Mouse (Mus musculus): ENCODE data around the gene Nup62. TPM values are rescaled to one million over a fixed set of nuclear protein-coding genes. Genes with fewer than 3 reads are reported as not detected.

The Nup62 gene
- polyA plus RNA-seq, 1 experiment from 2014 or later = 74.7 TPM

GRCm38 (mm10) chr7:44851625-44852234 is 35.8 kb downstream of the Nup62 start:
- H3K27me3 ChIP-seq (replicated peaks) = no peaks in the 10 kb centered on the region
- 91% methylated on average over 12 of the region's 12 CpGs for WGBS
- H3K4me2 ChIP-seq (replicated peaks) = peak overlapping the region; percentile 88; the same call in 1 of the 2 replicates
- no peaks in the 10 kb centered on the region for H3K9me3 ChIP-seq
- peaks cover 12% of the 10 kb centered on the region; the same call in 1 of the 2 replicates for H3K36me3 ChIP-seq
- no peak overlapping the region for H3K9ac ChIP-seq
- no peak for ATAC-seq (ENCODE audit: low FRiP score, low read depth)
- H3K4me3 ChIP-seq = no peak overlapping the region
- H3K27ac ChIP-seq = no peak overlapping the region
- peaks cover 64% of the 10 kb centered on the region for H3K4me1 ChIP-seq

GRCm38 (mm10) chr7:44852259-44853027 is 36.6 kb downstream of the Nup62 start:
- WGBS = 92% methylated on average over 36 of the region's 36 CpGs
- Histone ChIP-seq H3K4me2 (replicated peaks) (no peak overlapping the region; the same call in 1 of the 2 replicates), H3K4me1 (peaks cover 62% of the 10 kb centered on the region)

GRCm38 (mm10) chr7:44853065-44853464 is 37.2 kb downstream of the Nup62 start:
- H3K36me3 ChIP-seq = peaks cover 9% of the 10 kb centered on the region; the same call in 1 of the 2 replicates
- H3K9me3 ChIP-seq = no peaks in the 10 kb centered on the region
- no peaks in the 10 kb centered on the region for H3K27me3 ChIP-seq (replicated peaks)
- no peak overlapping the region for H3K9ac ChIP-seq
- no peak for ATAC-seq (ENCODE audit: low FRiP score, low read depth)
- whole genome bisulfite sequencing = 91% methylated on average over 2 of the region's 2 CpGs
- peaks cover 61% of the 10 kb centered on the region for H3K4me1 ChIP-seq
- peak overlapping the region; percentile 87; the same call in 1 of the 2 replicates for H3K4me2 ChIP-seq (replicated peaks)
- H3K27ac ChIP-seq = no peak overlapping the region
- no peak overlapping the region for H3K4me3 ChIP-seq

More at GRCm38 (mm10) chr7:44852259-44853027, 36.6 kb downstream of the Nup62 start:
- no peak overlapping the region for H3K27ac ChIP-seq
- no peak overlapping the region for H3K4me3 ChIP-seq
- no peaks in the 10 kb centered on the region for H3K27me3 ChIP-seq (replicated peaks)
- no peaks in the 10 kb centered on the region for H3K9me3 ChIP-seq
- H3K36me3 ChIP-seq = peaks cover 9% of the 10 kb centered on the region; the same call in 1 of the 2 replicates
- no peak overlapping the region for H3K9ac ChIP-seq
- ATAC-seq (ENCODE audit: low FRiP score, low read depth) = no peak

GRCm38 (mm10) chr7:44853596-44854355 is 37.9 kb downstream of the Nup62 start:
- Histone ChIP-seq H3K36me3 (peaks cover 9% of the 10 kb centered on the region; the same call in 1 of the 2 replicates), H3K9ac (peak overlapping the region; percentile 72), H3K4me2 (replicated peaks) (peak overlapping the region; percentile 87), H3K4me1 (peaks cover 61% of the 10 kb centered on the region), H3K27me3 (replicated peaks) (no peaks in the 10 kb centered on the region), H3K27ac (peak overlapping the region; percentile 80), H3K9me3 (no peaks in the 10 kb centered on the region), H3K4me3 (peak overlapping the region; percentile 47)
- WGBS = 32% methylated on average over 26 of the region's 26 CpGs
- no peak for ATAC-seq (ENCODE audit: low FRiP score, low read depth)

DNA sequence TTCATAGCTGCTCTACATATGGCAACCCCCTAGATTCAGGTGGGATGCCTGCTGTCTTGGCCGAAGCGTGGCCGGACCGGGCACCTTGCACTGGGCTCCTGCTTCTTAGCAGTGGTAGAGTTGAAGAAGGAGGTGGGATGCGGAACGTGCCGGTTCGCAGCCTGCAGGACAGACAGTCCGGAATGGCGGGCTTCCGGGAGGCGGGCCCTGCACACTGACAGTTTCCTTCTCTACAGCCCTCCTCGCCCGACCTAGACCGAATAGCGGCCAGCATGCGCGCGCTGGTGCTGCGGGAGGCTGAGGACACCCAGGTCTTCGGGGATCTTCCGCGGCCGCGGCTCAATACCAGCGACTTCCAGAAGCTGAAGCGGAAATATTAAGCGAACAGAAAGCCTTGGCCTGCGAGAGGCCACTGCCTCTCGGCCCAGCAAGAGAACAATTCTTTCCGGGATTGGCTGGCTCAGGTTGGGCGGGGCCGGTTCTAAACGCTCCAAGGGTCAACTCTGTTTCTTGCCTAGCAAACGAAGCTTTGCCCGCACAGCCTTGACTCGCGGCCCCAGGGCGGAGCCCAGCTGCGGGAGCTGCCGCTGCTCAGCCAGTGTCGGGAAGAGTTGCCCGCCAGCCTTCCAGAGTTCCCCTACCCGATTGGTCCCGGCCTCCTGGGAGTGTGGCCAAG is 38.6 kb downstream of the Nup62 start:
- ATAC-seq (ENCODE audit: low FRiP score, low read depth) = peak; percentile 4; the same call in 1 of the 2 replicates
- Histone ChIP-seq H3K27me3 (replicated peaks) (no peaks in the 10 kb centered on the region), H3K4me2 (replicated peaks) (peak overlapping the region; percentile 87), H3K36me3 (peaks cover 10% of the 10 kb centered on the region; the same call in 1 of the 2 replicates), H3K9ac (peak overlapping the region; percentile 72), H3K9me3 (no peaks in the 10 kb centered on the region), H3K4me3 (peak overlapping the region; percentile 47), H3K27ac (peak overlapping the region; percentile 80), H3K4me1 (peaks cover 61% of the 10 kb centered on the region)
- WGBS = 2% methylated on average over 45 of the region's 45 CpGs

DNA sequence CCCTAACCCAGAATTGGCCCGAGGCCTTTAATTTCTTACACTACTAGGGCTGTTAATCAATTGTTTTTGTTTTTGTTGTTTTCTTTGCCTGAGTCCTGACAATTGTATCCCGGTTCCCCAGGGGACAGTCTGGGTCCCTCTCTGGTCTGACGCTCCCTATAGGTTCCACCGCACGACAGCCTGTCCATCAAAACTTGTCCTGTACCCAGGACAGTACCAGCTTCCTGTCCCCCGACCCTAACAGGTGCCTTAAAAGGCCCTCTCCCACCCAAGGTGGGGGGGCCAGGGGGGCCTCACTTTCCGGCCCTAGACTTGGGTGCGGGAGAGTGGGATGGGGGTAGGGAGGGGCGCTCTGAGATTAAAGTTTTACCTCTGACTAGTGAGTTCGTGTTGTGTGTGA is 39.1 kb downstream of the Nup62 start:
- Histone ChIP-seq H3K4me1 (peaks cover 63% of the 10 kb centered on the region), H3K4me2 (replicated peaks) (peak overlapping the region; percentile 87), H3K27me3 (replicated peaks) (no peaks in the 10 kb centered on the region), H3K36me3 (peaks cover 15% of the 10 kb centered on the region; the same call in 1 of the 2 replicates), H3K9ac (peak overlapping the region; percentile 72; the same call in 1 of the 2 replicates), H3K27ac (peak overlapping the region; percentile 80), H3K9me3 (no peaks in the 10 kb centered on the region), H3K4me3 (peak overlapping the region; percentile 47)
- 38% methylated on average over 10 of the region's 10 CpGs for WGBS
- no peak for ATAC-seq (ENCODE audit: low FRiP score, low read depth)

- Histone ChIP-seq H3K4me1 (peaks cover 51% of the 10 kb centered on the region), H3K9ac (peak overlapping the region; percentile 85; the same call in 1 of the 2 replicates)
- 68% methylated on average over 9 of the region's 9 CpGs for WGBS
Measured at GRCm38 (mm10) chr7:44856265-44856916, 40.5 kb downstream of the Nup62 start.

GRCm38 (mm10) chr7:44857042-44857552 is 41.2 kb downstream of the Nup62 start, which contains the start of gene Pnkp:
TSS of gene Pnkp (plus strand) at chr7:44857139.
- Histone ChIP-seq H3K36me3 (peaks cover 24% of the 10 kb centered on the region), H3K9ac (peak within 1 kb of the TSS; percentile 85)
- under 1% methylated on average over 32 of the region's 32 CpGs for WGBS

More at GRCm38 (mm10) chr7:44856265-44856916, 40.5 kb downstream of the Nup62 start:
- no peaks in the 10 kb centered on the region for H3K27me3 ChIP-seq (replicated peaks)
- peak overlapping the region; percentile 77; the same call in 1 of the 2 replicates for H3K4me3 ChIP-seq
- H3K36me3 ChIP-seq = peaks cover 17% of the 10 kb centered on the region
- ATAC-seq (ENCODE audit: low FRiP score, low read depth) = no peak
- H3K9me3 ChIP-seq = no peaks in the 10 kb centered on the region
- H3K4me2 ChIP-seq (replicated peaks) = peak overlapping the region; percentile 87
- peak overlapping the region; percentile 8; the same call in 1 of the 2 replicates for H3K27ac ChIP-seq

DNA sequence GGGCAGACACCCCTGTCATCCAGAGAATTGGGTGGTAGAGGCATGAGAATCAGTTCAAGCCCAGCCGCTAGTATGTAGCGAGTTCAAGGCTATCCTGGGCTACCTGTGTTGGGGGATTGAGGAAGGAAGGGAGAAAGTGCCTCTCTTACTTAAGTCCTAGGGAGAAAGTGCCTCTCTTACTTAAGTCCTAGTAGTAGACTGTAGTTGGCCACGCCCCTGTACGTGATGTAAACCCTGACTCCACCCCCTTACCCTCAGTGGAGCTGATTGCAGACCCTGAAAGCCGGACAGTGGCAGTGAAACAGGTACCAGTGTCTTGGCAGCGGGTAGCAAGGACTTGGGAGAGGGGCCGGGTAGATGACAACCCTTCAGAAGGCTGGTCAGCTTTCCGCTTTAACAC is 42.0 kb downstream of the Nup62 start:
- H3K4me2 ChIP-seq (replicated peaks) = peak overlapping the region; percentile 87
- H3K9ac ChIP-seq = peak overlapping the region; percentile 85
- no peak for ATAC-seq (ENCODE audit: low FRiP score, low read depth)
- peaks cover 27% of the 10 kb centered on the region for H3K36me3 ChIP-seq
- peaks cover 46% of the 10 kb centered on the region for H3K4me1 ChIP-seq
- 28% methylated on average over 8 of the region's 8 CpGs for WGBS
- H3K4me3 ChIP-seq = peak overlapping the region; percentile 77
- H3K9me3 ChIP-seq = no peaks in the 10 kb centered on the region
- no peaks in the 10 kb centered on the region for H3K27me3 ChIP-seq (replicated peaks)
- H3K27ac ChIP-seq = no peak overlapping the region

More at GRCm38 (mm10) chr7:44857042-44857552, 41.2 kb downstream of the Nup62 start, which contains the start of gene Pnkp:
- H3K27ac ChIP-seq = peak within 1 kb of the TSS; percentile 82
- ATAC-seq (ENCODE audit: low FRiP score, low read depth) = peak; percentile 10
- H3K4me1 ChIP-seq = peaks cover 49% of the 10 kb centered on the region
- no peaks in the 10 kb centered on the region for H3K27me3 ChIP-seq (replicated peaks)
- H3K9me3 ChIP-seq = no peaks in the 10 kb centered on the region
- peak within 1 kb of the TSS; percentile 87 for H3K4me2 ChIP-seq (replicated peaks)
- peak within 1 kb of the TSS; percentile 77 for H3K4me3 ChIP-seq

DNA sequence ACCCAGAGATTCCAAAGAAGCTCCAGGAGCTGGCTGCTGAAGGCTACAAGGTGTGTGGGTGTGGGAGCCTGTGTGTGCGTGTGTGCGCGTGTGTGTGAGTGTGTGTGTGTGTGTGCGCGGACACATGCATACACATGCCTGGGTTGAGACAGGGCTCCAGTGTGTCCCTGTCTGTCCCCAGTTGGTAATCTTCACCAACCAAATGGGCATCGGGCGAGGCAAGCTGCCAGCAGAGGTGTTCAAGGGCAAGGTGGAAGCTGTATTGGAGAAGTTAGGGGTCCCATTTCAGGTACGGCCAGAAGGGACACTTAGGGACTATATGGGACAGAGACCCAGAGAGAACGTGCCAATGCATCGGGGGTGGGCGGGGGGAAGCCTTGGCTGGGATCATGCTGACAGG is 44.0 kb downstream of the Nup62 start:
- WGBS = 93% methylated on average over 11 of the region's 11 CpGs
- Histone ChIP-seq H3K4me3 (no peak overlapping the region), H3K4me2 (replicated peaks) (no peak overlapping the region), H3K27ac (no peak overlapping the region), H3K9me3 (no peaks in the 10 kb centered on the region), H3K36me3 (peaks cover 43% of the 10 kb centered on the region), H3K4me1 (peaks cover 26% of the 10 kb centered on the region), H3K27me3 (replicated peaks) (no peaks in the 10 kb centered on the region), H3K9ac (no peak overlapping the region)
- no peak for ATAC-seq (ENCODE audit: low FRiP score, low read depth)
